In the genomic region with DNA sequence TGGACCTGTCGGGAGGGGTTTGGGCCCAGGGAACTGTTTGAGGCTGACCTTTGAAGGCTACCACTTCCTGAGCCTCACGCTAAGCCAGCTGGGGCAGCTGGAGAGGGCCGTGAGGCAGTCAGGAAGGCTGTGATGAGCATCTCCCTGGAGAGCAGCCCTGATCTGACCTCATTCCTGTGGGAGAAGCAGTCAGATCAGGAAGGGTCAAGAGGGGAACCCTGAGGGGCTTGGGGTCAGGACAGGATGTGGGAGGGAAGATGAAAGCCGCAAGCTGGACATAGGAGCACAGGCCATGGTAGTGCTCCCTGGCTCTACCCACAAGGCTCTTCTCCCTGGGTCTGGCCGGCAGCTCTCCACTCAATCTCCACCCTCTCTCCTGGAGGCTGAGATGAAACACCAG, we compare ENCODE assay signal across 14 mouse cellular contexts. TPM values are rescaled to one million over a fixed set of nuclear protein-coding genes. Genes with fewer than 3 reads are reported as not detected.
A peak's percentile ranks its signal among the peaks of the same experiment; 100 is the strongest.
DNase-seq lines count a peak whose midpoint lies in the region; ATAC-seq and TF ChIP-seq lines count a peak whose summit lies in the region.
"Had no signal": no experiment of that assay in that cellular context is flagged by ENCODE, and none has a peak within 500 bp of the region (broad histone marks: within the 10 kb centered on the region; RNA-seq: fewer than 3 reads in every experiment).

No protein-coding gene starts in this region.

- no peak for TF ChIP-seq CTCF in kidney, postnatal 0 days (IDR thresholded peaks at IDR 0.05; ENCODE audit: low read depth)

- H3K9me3 ChIP-seq in heart, embryonic 11.5 days (replicated peaks; ENCODE audit: control insufficient read depth, low read length): no peaks in the 10 kb centered on the region
- H3K9me3 ChIP-seq in kidney, postnatal 0 days (replicated peaks; ENCODE audit: low read length): no peaks in the 10 kb centered on the region
- H3K9me3 ChIP-seq: hindbrain, embryonic 12.5 days had no signal

- peaks cover 10% of the 10 kb centered on the region for H3K4me1 ChIP-seq in heart, embryonic 11.5 days (ENCODE audit: control insufficient read depth, insufficient read depth, low read length)
- H3K4me1 ChIP-seq in kidney, postnatal 0 days (replicated peaks; ENCODE audit: insufficient read depth, low read length): 0 out of 2 replicates have a peak, but pooled peaks cover 10% of the 10 kb centered on the region

- no peak overlapping the region for H3K4me3 ChIP-seq in heart, embryonic 11.5 days (ENCODE audit: low read depth, low read length)
- H3K4me3 ChIP-seq in kidney, postnatal 0 days (replicated peaks; ENCODE audit: low read depth, low read length): no peak overlapping the region
- H3K4me3 ChIP-seq: erythroblast, embryonic 14.5 days; hindbrain, embryonic 12.5 days had no signal

- H3K27ac ChIP-seq in heart, embryonic 11.5 days (ENCODE audit: low read depth, low read length): no peak overlapping the region
- no peak overlapping the region for H3K27ac ChIP-seq in kidney, postnatal 0 days
- H3K27ac ChIP-seq: hindbrain, embryonic 12.5 days had no signal

- 33% methylated on average over 5 of the region's 5 CpGs for WGBS in heart, embryonic 11.5 days (ENCODE audit: insufficient replicate concordance)
- WGBS in kidney, postnatal 0 days: 43% methylated on average over 5 of the region's 5 CpGs

- H3K27me3 ChIP-seq in heart, embryonic 11.5 days (ENCODE audit: control insufficient read depth, insufficient read depth, low read length): no peaks in the 10 kb centered on the region
- H3K27me3 ChIP-seq in kidney, postnatal 0 days (ENCODE audit: insufficient read depth, low read length): no peaks in the 10 kb centered on the region

- no peak overlapping the region for H3K9ac ChIP-seq in heart, embryonic 11.5 days (ENCODE audit: low read depth, low read length)
- H3K9ac ChIP-seq in kidney, postnatal 0 days (ENCODE audit: low read depth, low read length): no peak overlapping the region
- H3K9ac ChIP-seq: hindbrain, embryonic 12.5 days; liver, postnatal 0 days had no signal

- no peak for ATAC-seq in heart, embryonic 11.5 days (replicated peaks; ENCODE audit: insufficient number of reproducible peaks, low FRiP score, low TSS enrichment)
- 0 out of 2 replicates have a peak, but pooled peaks have one; percentile 10 for ATAC-seq in kidney, postnatal 0 days (replicated peaks; ENCODE audit: low FRiP score, low read depth)
- ATAC-seq: intestine, embryonic 16.5 days; liver, postnatal 0 days had no signal

- intact Hi-C loops in left cerebral cortex, postnatal 36 days (cut with DNase I): no loop called here

- peak; percentile 94 for DNase-seq in heart, adult 11 months
- DNase-seq in thymus, postnatal 0 days (ENCODE audit: low spot score): peak; percentile 6
- DNase-seq in thymus, postnatal 36 days: no peak
- no peak for DNase-seq in kidney, postnatal 0 days (ENCODE audit: low spot score)
- peak; percentile 29 for DNase-seq in retina, postnatal 1 day
- DNase-seq in urinary bladder, postnatal 14 days (ENCODE audit: low spot score): no peak
- DNase-seq in left cerebral cortex, postnatal 36 days (ENCODE audit: low spot score in 2 of 2): no peak
- DNase-seq: layer of hippocampus, postnatal 36 days; liver, postnatal 0 days; lung, postnatal 4 days had no signal

- no peak overlapping the region for H3K4me2 ChIP-seq in heart, embryonic 11.5 days
- H3K4me2 ChIP-seq in kidney, postnatal 0 days (ENCODE audit: low read length): no peak overlapping the region
- H3K4me2 ChIP-seq: hindbrain, embryonic 12.5 days had no signal

- H3K36me3 ChIP-seq in heart, embryonic 11.5 days (ENCODE audit: control insufficient read depth, insufficient read depth, low read length): 0 out of 2 replicates have a peak, but pooled peaks cover 2% of the 10 kb centered on the region
- H3K36me3 ChIP-seq in kidney, postnatal 0 days (ENCODE audit: insufficient read depth, low read length): peaks cover 15% of the 10 kb centered on the region

RNA-seq across cellular contexts. Expression of a gene that starts 27.2 kb away (rescaled TPM):
- 90.1 and 96.5 TPM in 2 replicates for polyA plus RNA-seq in heart, embryonic 11.5 days (2014; fragmentation: Nextera tagmentation; extraction: Ambion mirVana)
- polyA plus RNA-seq in thymus, postnatal 0 days (2015; fragmentation: Nextera tagmentation; extraction: Ambion mirVana): 73.8 and 83.6 TPM in 2 replicates
- polyA plus RNA-seq in kidney, postnatal 0 days (2015; fragmentation: Nextera tagmentation; extraction: Ambion mirVana): 107 and 123 TPM in 2 replicates
- 100 to 1,000 TPM in 1 of 2 experiments, 10 to 100 TPM in 1; 89.1 to 100 TPM for total RNA-seq in left cerebral cortex, postnatal 36 days (2021)

RNA-seq across cellular contexts. Expression of a gene that starts 27.7 kb away (rescaled TPM):
- 32.6 and 32.8 TPM in 2 replicates for polyA plus RNA-seq in heart, embryonic 11.5 days (2014; fragmentation: Nextera tagmentation; extraction: Ambion mirVana)
- polyA plus RNA-seq in thymus, postnatal 0 days (2015; fragmentation: Nextera tagmentation; extraction: Ambion mirVana): 11.3 and 12.3 TPM in 2 replicates
- polyA plus RNA-seq in kidney, postnatal 0 days (2015; fragmentation: Nextera tagmentation; extraction: Ambion mirVana): 29.8 and 30.6 TPM in 2 replicates
- 10 to 100 TPM; 21.7 TPM for total RNA-seq in left cerebral cortex, postnatal 36 days (2021)

RNA-seq across cellular contexts. Expression of a gene that starts 44.7 kb away (rescaled TPM):
- polyA plus RNA-seq in heart, embryonic 11.5 days (2014; fragmentation: Nextera tagmentation; extraction: Ambion mirVana): 6.5 and 6.9 TPM in 2 replicates
- 34.2 and 35.2 TPM in 2 replicates for polyA plus RNA-seq in thymus, postnatal 0 days (2015; fragmentation: Nextera tagmentation; extraction: Ambion mirVana)
- polyA plus RNA-seq in kidney, postnatal 0 days (2015; fragmentation: Nextera tagmentation; extraction: Ambion mirVana): 12.9 and 16.1 TPM in 2 replicates
- 1 to 10 TPM; 5.0 to 9.0 TPM for total RNA-seq in left cerebral cortex, postnatal 36 days (2021)

RNA-seq across cellular contexts. Expression of a gene that starts 44.9 kb away (rescaled TPM):
- polyA plus RNA-seq in heart, embryonic 11.5 days (2014; fragmentation: Nextera tagmentation; extraction: Ambion mirVana): 0.87 and 1.6 TPM in 2 replicates
- polyA plus RNA-seq in thymus, postnatal 0 days (2015; fragmentation: Nextera tagmentation; extraction: Ambion mirVana): 4.6 and 5.6 TPM in 2 replicates
- 2.2 and 3.0 TPM in 2 replicates for polyA plus RNA-seq in kidney, postnatal 0 days (2015; fragmentation: Nextera tagmentation; extraction: Ambion mirVana)
- total RNA-seq in left cerebral cortex, postnatal 36 days (2021): 1 to 10 TPM; 5.0 to 7.5 TPM

Comparison
In these comparisons a context has a peak if more than half of its experiments do, and no peak if none do; other contexts are left out.
1. DNase-seq: peak in heart, adult 11 months (single experiment), thymus, postnatal 0 days (single experiment) and retina, postnatal 1 day (single experiment); none in thymus, postnatal 36 days (0 of 2), kidney, postnatal 0 days (single experiment), urinary bladder, postnatal 14 days (single experiment) and left cerebral cortex, postnatal 36 days (0 of 2).